Mouse (Mus musculus) ES-Bruce4 (cell line): ENCODE measurements around the gene Plscr1. TPM values are rescaled to one million over a fixed set of nuclear protein-coding genes. Genes with fewer than 3 reads are reported as not detected.

Experiments
- H3K27ac ChIP-seq: 2 replicates; pipeline ENCODE4 v1.5.1; 2012; ENCODE audit warnings: low read length, inconsistent platforms; ENCODE audit not compliant: insufficient read depth
- H3K27me3 ChIP-seq: 2 replicates; pipeline ENCODE4 v1.6.1; 2012; ENCODE audit warnings: mild to moderate bottlenecking, low read length, inconsistent platforms; ENCODE audit not compliant: control insufficient read depth, poor library complexity, insufficient read depth, severe bottlenecking
- H3K36me3 ChIP-seq: 2 replicates; pipeline ENCODE4 v1.6.1; 2012; ENCODE audit warnings: inconsistent platforms, mild to moderate bottlenecking, low read length, moderate library complexity; ENCODE audit not compliant: control insufficient read depth, poor library complexity, insufficient read depth, severe bottlenecking
- H3K4me1 ChIP-seq: one replicate; pipeline ENCODE4 v1.8.1; 2011; ENCODE audit warnings: low read length; ENCODE audit not compliant: control insufficient read depth, insufficient read depth
- H3K4me3 ChIP-seq: 2 replicates; pipeline ENCODE4 v1.5.1; 2011; ENCODE audit warnings: low read depth, mild to moderate bottlenecking, low read length
- H3K9ac ChIP-seq: 2 replicates; pipeline ENCODE4 v1.6.1; 2012; ENCODE audit warnings: low read depth, mild to moderate bottlenecking, inconsistent platforms; ENCODE audit not compliant: poor library complexity, severe bottlenecking
- H3K9me3 ChIP-seq: replicated peaks from 2 replicates; pipeline ENCODE4 v1.6.1; 2012; ENCODE audit warnings: mild to moderate bottlenecking, low read length, inconsistent platforms; ENCODE audit not compliant: control insufficient read depth, poor library complexity, insufficient read depth, severe bottlenecking
- CTCF ChIP-seq: IDR thresholded peaks from one replicate; pipeline ENCODE4 v1.8.1; 2011; ENCODE audit warnings: low read depth, low read length
- EP300 ChIP-seq: IDR thresholded peaks from 2 replicates; pipeline ENCODE4 v1.6.1; 2011; ENCODE audit warnings: low read depth, low read length; ENCODE audit not compliant: insufficient read depth
- POLR2A ChIP-seq: IDR thresholded peaks from one replicate; pipeline ENCODE4 v1.8.1; 2011; ENCODE audit warnings: low read length; ENCODE audit not compliant: insufficient read depth
- polyA plus RNA-seq: library from polyadenylated mRNA; stranded (reverse); fragments of >200 nt; gene quantifications from 2 replicates; pipeline ENCODE4 v1.2.4, GENCODE M21; 2011; ENCODE audit warnings: low read depth; ENCODE audit not compliant: missing spikeins, insufficient read depth, insufficient read length

Gene Plscr1
- polyA plus RNA-seq, 1 experiment = 18.4 TPM

GRCm38 (mm10) chr9:92305075-92305474 is 55.5 kb downstream of the Plscr1 start:
- no peaks in the 10 kb centered on the region for H3K27me3 ChIP-seq
- TF ChIP-seq EP300 (no peak), CTCF (no peak), POLR2A (no peak)

GRCm38 (mm10) chr9:92305620-92306220 is 56.2 kb downstream of the Plscr1 start:
- Histone ChIP-seq H3K9ac (no peak overlapping the region), H3K4me1 (peaks cover 2% of the 10 kb centered on the region), H3K4me3 (no peak overlapping the region), H3K36me3 (no peaks in the 10 kb centered on the region), H3K27ac (no peak overlapping the region), H3K9me3 (no peaks in the 10 kb centered on the region), H3K27me3 (no peaks in the 10 kb centered on the region)
- TF ChIP-seq CTCF = no peak
- TF ChIP-seq EP300 = no peak
- no peak for TF ChIP-seq POLR2A

More at GRCm38 (mm10) chr9:92305075-92305474, 55.5 kb downstream of the Plscr1 start:
- Histone ChIP-seq H3K9ac (no peak overlapping the region), H3K27ac (no peak overlapping the region), H3K4me3 (no peak overlapping the region), H3K9me3 (no peaks in the 10 kb centered on the region), H3K4me1 (peaks cover 2% of the 10 kb centered on the region), H3K36me3 (no peaks in the 10 kb centered on the region)

- H3K27me3 ChIP-seq = no peaks in the 10 kb centered on the region
- no peak within 1 kb of the TSS for H3K27ac ChIP-seq
- TF ChIP-seq EP300 (no peak), POLR2A (no peak), CTCF (no peak)
- H3K9me3 ChIP-seq = no peaks in the 10 kb centered on the region
- H3K36me3 ChIP-seq = no peaks in the 10 kb centered on the region
- no peak within 1 kb of the TSS for H3K9ac ChIP-seq
- peaks cover 2% of the 10 kb centered on the region for H3K4me1 ChIP-seq
- H3K4me3 ChIP-seq = no peak within 1 kb of the TSS
These were observed 59.5 kb downstream of the Plscr1 start, which contains the start of gene 1700057G04Rik for GRCm38 (mm10) chr9:92309077-92309476. Gene 1700057G04Rik, plus strand, starts transcription at chr9:92309377.

- H3K27ac ChIP-seq = no peak overlapping the region
- H3K36me3 ChIP-seq = no peaks in the 10 kb centered on the region
- no peaks in the 10 kb centered on the region for H3K27me3 ChIP-seq
- H3K9me3 ChIP-seq = no peaks in the 10 kb centered on the region
- TF ChIP-seq CTCF = no peak
- no peak for TF ChIP-seq EP300
- no peak for TF ChIP-seq POLR2A
- H3K9ac ChIP-seq = no peak overlapping the region
- no peak overlapping the region for H3K4me3 ChIP-seq
- no peaks in the 10 kb centered on the region for H3K4me1 ChIP-seq
These were observed 67.2 kb downstream of the Plscr1 start for GRCm38 (mm10) chr9:92316791-92317190.

Other genes with a start within 250 kb of the Plscr1 start
- gene Plscr5, start 56.8 kb upstream of the Plscr1 start, polyA plus RNA-seq = not detected in 2 replicates
- gene Plscr2, start 25.9 kb downstream of the Plscr1 start, polyA plus RNA-seq = 0.43 TPM in 1 of 2 replicates, not detected in the other
- gene 1700057G04Rik, start 59.6 kb downstream of the Plscr1 start, polyA plus RNA-seq = not detected in 2 replicates
- not detected in 2 replicates for gene Plscr4, start 207.6 kb downstream of the Plscr1 start, polyA plus RNA-seq